Comparison of ENCODE assay signal across 10 mouse cellular contexts in genomic region chr7:16373719-16374118, GRCm38 (mm10). TPM values are rescaled to one million over a fixed set of nuclear protein-coding genes. Genes with fewer than 3 reads are reported as not detected.
DNase-seq lines count a peak whose midpoint lies in the region; ATAC-seq lines count a peak whose summit lies in the region.
"Had no signal": no experiment of that assay in that cellular context is flagged by ENCODE, and none has a peak within 500 bp of the region (broad histone marks: within the 10 kb centered on the region; RNA-seq: fewer than 3 reads in every experiment).

No protein-coding gene starts in this region.

- no peaks in the 10 kb centered on the region for H3K4me1 ChIP-seq in forebrain, embryonic 14.5 days (ENCODE audit: control insufficient read depth, insufficient read depth, low read length)
- H3K4me1 ChIP-seq in forebrain, embryonic 10.5 days, result no peaks in the 10 kb centered on the region
- no peaks in the 10 kb centered on the region for H3K4me1 ChIP-seq in midbrain, embryonic 14.5 days (ENCODE audit: control insufficient read depth, insufficient read depth, low read length)
- no peaks in the 10 kb centered on the region for H3K4me1 ChIP-seq in midbrain, embryonic 10.5 days
- 0 out of 2 replicates have a peak, but pooled peaks cover 3% of the 10 kb centered on the region for H3K4me1 ChIP-seq in stomach, embryonic 16.5 days (ENCODE audit: control insufficient read depth, insufficient read depth, low read length)

- no peaks in the 10 kb centered on the region for H3K9me3 ChIP-seq in forebrain, embryonic 14.5 days (replicated peaks; ENCODE audit: control insufficient read depth, low read length)
- H3K9me3 ChIP-seq in forebrain, embryonic 10.5 days, result no peaks in the 10 kb centered on the region
- no peaks in the 10 kb centered on the region for H3K9me3 ChIP-seq in midbrain, embryonic 14.5 days (ENCODE audit: control insufficient read depth, low read length)
- no peaks in the 10 kb centered on the region for H3K9me3 ChIP-seq in midbrain, embryonic 10.5 days (replicated peaks)
- no peaks in the 10 kb centered on the region for H3K9me3 ChIP-seq in stomach, embryonic 16.5 days (replicated peaks; ENCODE audit: control insufficient read depth, low read length)

- H3K27me3 ChIP-seq in forebrain, embryonic 14.5 days (replicated peaks; ENCODE audit: control insufficient read depth, insufficient read depth, low read length), result no peaks in the 10 kb centered on the region
- no peaks in the 10 kb centered on the region; the same call in 1 of the 2 replicates for H3K27me3 ChIP-seq in forebrain, embryonic 10.5 days (ENCODE audit: poor library complexity, severe bottlenecking)
- no peaks in the 10 kb centered on the region; the same call in 1 of the 2 replicates for H3K27me3 ChIP-seq in midbrain, embryonic 14.5 days (ENCODE audit: control insufficient read depth, insufficient read depth, low read length)
- peaks cover 15% of the 10 kb centered on the region for H3K27me3 ChIP-seq in midbrain, embryonic 10.5 days (ENCODE audit: low read depth, poor library complexity, severe bottlenecking)
- no peaks in the 10 kb centered on the region for H3K27me3 ChIP-seq in stomach, embryonic 16.5 days (ENCODE audit: control insufficient read depth, insufficient read depth, low read length)

- H3K9ac ChIP-seq in forebrain, embryonic 14.5 days (ENCODE audit: low read length), result no peak overlapping the region
- no peak overlapping the region for H3K9ac ChIP-seq in midbrain, embryonic 14.5 days (replicated peaks; ENCODE audit: low read length)
- H3K9ac ChIP-seq in stomach, embryonic 16.5 days (ENCODE audit: low read length), result no peak overlapping the region

- no peak overlapping the region for H3K27ac ChIP-seq in forebrain, embryonic 14.5 days (ENCODE audit: low read depth, low read length)
- H3K27ac ChIP-seq in forebrain, embryonic 10.5 days, result no peak overlapping the region
- no peak overlapping the region for H3K27ac ChIP-seq in midbrain, embryonic 14.5 days (replicated peaks; ENCODE audit: low read depth, low read length)
- H3K27ac ChIP-seq in midbrain, embryonic 10.5 days (replicated peaks), result no peak overlapping the region
- no peak overlapping the region for H3K27ac ChIP-seq in stomach, embryonic 16.5 days (ENCODE audit: low read length)

- no peak for ATAC-seq in forebrain, embryonic 14.5 days
- ATAC-seq in midbrain, embryonic 14.5 days (ENCODE audit: low FRiP score, low TSS enrichment), result no peak
- ATAC-seq in stomach, embryonic 16.5 days (ENCODE audit: insufficient read depth, low FRiP score), result peak; percentile 44; the same call in 1 of the 2 replicates

- H3K36me3 ChIP-seq in forebrain, embryonic 14.5 days (ENCODE audit: control insufficient read depth, insufficient read depth, low read length), result peaks cover 69% of the 10 kb centered on the region
- peaks cover 99% of the 10 kb centered on the region for H3K36me3 ChIP-seq in forebrain, embryonic 10.5 days (replicated peaks)
- peaks cover 67% of the 10 kb centered on the region for H3K36me3 ChIP-seq in midbrain, embryonic 14.5 days (ENCODE audit: control insufficient read depth, insufficient read depth, low read length)
- H3K36me3 ChIP-seq in midbrain, embryonic 10.5 days, result peaks cover 97% of the 10 kb centered on the region
- H3K36me3 ChIP-seq in stomach, embryonic 16.5 days (ENCODE audit: control insufficient read depth, insufficient read depth, low read length), result 0 out of 2 replicates have a peak, but pooled peaks cover 21% of the 10 kb centered on the region

- peak; percentile 44 for DNase-seq in forebrain, embryonic 14.5 days (ENCODE audit: low spot score)
- no peak for DNase-seq in forebrain, embryonic 10.5 days (ENCODE audit: extremely low spot score, low spot score)
- peak; percentile 59 for DNase-seq in midbrain, embryonic 14.5 days
- DNase-seq in midbrain, embryonic 10.5 days (ENCODE audit: low spot score), result no peak
- peak; percentile 77 for DNase-seq in induced T-regulatory cell, adult 2 months (ENCODE audit: low read depth)
- no peak for DNase-seq in layer of hippocampus, postnatal 36 days
- DNase-seq in cerebellum, adult 11 months, result no peak
- DNase-seq: cerebellum, adult 9-10 months had no signal

- no peak overlapping the region for H3K4me2 ChIP-seq in forebrain, embryonic 14.5 days (ENCODE audit: low read length)
- no peak overlapping the region for H3K4me2 ChIP-seq in midbrain, embryonic 14.5 days (ENCODE audit: low read length)
- no peak overlapping the region for H3K4me2 ChIP-seq in stomach, embryonic 16.5 days (ENCODE audit: low read depth, low read length)

- H3K4me3 ChIP-seq in forebrain, embryonic 14.5 days (ENCODE audit: low read depth, low read length), result no peak overlapping the region
- no peak overlapping the region for H3K4me3 ChIP-seq in forebrain, embryonic 10.5 days
- no peak overlapping the region for H3K4me3 ChIP-seq in midbrain, embryonic 14.5 days (replicated peaks; ENCODE audit: low read depth, low read length)
- no peak overlapping the region for H3K4me3 ChIP-seq in midbrain, embryonic 10.5 days
- no peak overlapping the region for H3K4me3 ChIP-seq in stomach, embryonic 16.5 days (replicated peaks; ENCODE audit: low read length)
- H3K4me3 ChIP-seq: myocyte had no signal

- WGBS in forebrain, embryonic 14.5 days, result 66% methylated on average over 2 of the region's 2 CpGs
- 86% methylated on average over 2 of the region's 2 CpGs for WGBS in forebrain, embryonic 10.5 days
- WGBS in midbrain, embryonic 14.5 days, result 78% methylated on average over 2 of the region's 2 CpGs
- 94% methylated on average over 2 of the region's 2 CpGs for WGBS in midbrain, embryonic 10.5 days
- WGBS in stomach, embryonic 16.5 days, result 38% methylated on average over 2 of the region's 2 CpGs

RNA-seq across cellular contexts. Expression of gene Sae1, which starts 13.9 kb away (rescaled TPM):
- 253 and 259 TPM in 2 replicates for polyA plus RNA-seq in forebrain, embryonic 14.5 days (2014; fragmentation: Nextera tagmentation; extraction: Ambion mirVana)
- polyA plus RNA-seq in forebrain, embryonic 10.5 days (2016; fragmentation: Nextera tagmentation; extraction: Ambion mirVana), result 505 and 521 TPM in 2 replicates
- 178 and 240 TPM in 2 replicates for polyA plus RNA-seq in midbrain, embryonic 14.5 days (2014; fragmentation: Nextera tagmentation; extraction: Ambion mirVana)
- polyA plus RNA-seq in midbrain, embryonic 10.5 days (2016; fragmentation: Nextera tagmentation; extraction: Ambion mirVana), result 447 and 477 TPM in 2 replicates
- 256 and 262 TPM in 2 replicates for polyA plus RNA-seq in stomach, embryonic 16.5 days (2015; fragmentation: Nextera tagmentation; extraction: Ambion mirVana)
- total RNA-seq in layer of hippocampus, postnatal 36 days (2021), result 10 to 100 TPM; 88.7 to 97.5 TPM

RNA-seq across cellular contexts. Expression of gene Zc3h4, which starts 27.0 kb away (rescaled TPM):
- polyA plus RNA-seq in forebrain, embryonic 14.5 days (2014; fragmentation: Nextera tagmentation; extraction: Ambion mirVana), result 14.3 and 15.5 TPM in 2 replicates
- 18.8 and 19.2 TPM in 2 replicates for polyA plus RNA-seq in forebrain, embryonic 10.5 days (2016; fragmentation: Nextera tagmentation; extraction: Ambion mirVana)
- polyA plus RNA-seq in midbrain, embryonic 14.5 days (2014; fragmentation: Nextera tagmentation; extraction: Ambion mirVana), result 17.1 and 19.2 TPM in 2 replicates
- polyA plus RNA-seq in midbrain, embryonic 10.5 days (2016; fragmentation: Nextera tagmentation; extraction: Ambion mirVana), result 16.9 and 17.6 TPM in 2 replicates
- polyA plus RNA-seq in stomach, embryonic 16.5 days (2015; fragmentation: Nextera tagmentation; extraction: Ambion mirVana), result 9.7 and 10.4 TPM in 2 replicates
- 10 to 100 TPM; 54.7 to 60.4 TPM for total RNA-seq in layer of hippocampus, postnatal 36 days (2021)

Comparison
In these comparisons a context has a peak if more than half of its experiments do, and no peak if none do; other contexts are left out.
1. DNase-seq: peak in forebrain, embryonic 14.5 days (single experiment), midbrain, embryonic 14.5 days (single experiment) and induced T-regulatory cell, adult 2 months (single experiment); none in forebrain, embryonic 10.5 days (single experiment), midbrain, embryonic 10.5 days (single experiment), layer of hippocampus, postnatal 36 days (0 of 2) and cerebellum, adult 11 months (single experiment).